Mouse (Mus musculus) urinary bladder, postnatal 14 days (tissue): ENCODE measurements around the gene Nfib.

Source experiments
- DNase-seq: peaks from one replicate; pipeline ENCODE4 v3.0.0; 2021; ENCODE audit warnings: low spot score

Gene Nfib

DNA sequence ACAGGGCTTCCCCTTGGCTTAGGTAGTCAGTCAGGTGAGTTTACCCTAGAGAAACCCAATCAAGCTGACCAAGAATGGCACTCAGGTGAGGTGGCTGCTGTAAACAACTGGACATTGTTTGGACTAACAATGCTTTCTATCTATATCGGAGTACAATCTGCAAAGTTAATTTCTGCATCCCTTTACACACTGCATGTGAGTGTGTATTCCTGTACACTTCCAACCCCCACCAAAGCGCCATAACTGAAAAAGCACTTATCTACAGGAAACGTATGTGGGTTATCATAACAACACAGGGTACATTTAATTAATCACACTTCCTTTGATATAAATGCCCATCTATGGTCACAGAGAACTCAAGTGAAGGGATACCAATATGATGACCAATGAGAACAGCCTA is 346.4 kb downstream of the Nfib start:
- no peak for DNase-seq

DNA sequence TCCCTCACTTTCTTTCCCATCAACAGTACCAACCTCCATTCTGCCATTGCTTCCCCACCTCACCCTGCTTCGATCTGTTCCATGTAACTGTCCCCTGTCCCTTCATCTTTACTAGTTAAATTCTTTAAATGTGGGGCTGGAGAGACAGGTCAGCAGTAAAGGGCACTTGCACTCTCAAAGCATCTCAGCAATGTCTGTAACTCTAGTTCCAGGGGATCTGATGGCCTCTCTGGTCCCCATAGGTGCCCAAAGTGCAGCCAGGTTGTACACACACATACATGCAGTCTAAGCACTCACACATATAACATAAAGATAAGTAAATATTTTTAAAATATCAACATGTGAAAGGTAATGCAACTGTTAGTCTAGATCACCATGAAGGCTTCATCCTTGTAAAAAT is 356.5 kb downstream of the Nfib start:
- DNase-seq, result no peak

DNA sequence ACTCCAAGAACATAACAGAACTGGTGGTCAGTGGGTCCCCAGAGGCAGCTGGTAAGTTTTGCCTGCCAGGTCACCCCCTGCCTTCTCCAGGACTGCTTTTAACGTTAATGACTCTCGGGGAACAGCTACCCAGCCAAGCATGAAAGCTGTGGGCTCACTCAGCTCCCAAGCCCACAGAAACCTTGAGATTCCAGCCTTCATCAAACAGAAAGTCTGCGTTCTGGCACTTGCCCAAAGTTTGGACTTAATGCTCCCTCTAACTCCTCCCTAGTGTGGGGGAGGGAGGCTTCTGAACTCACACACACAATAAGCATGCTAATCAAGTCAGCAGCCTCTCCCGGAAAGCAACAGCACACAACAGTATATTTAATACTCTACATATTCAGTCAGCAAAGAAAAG is 360.8 kb downstream of the Nfib start:
- peak; percentile 64 for DNase-seq

DNA sequence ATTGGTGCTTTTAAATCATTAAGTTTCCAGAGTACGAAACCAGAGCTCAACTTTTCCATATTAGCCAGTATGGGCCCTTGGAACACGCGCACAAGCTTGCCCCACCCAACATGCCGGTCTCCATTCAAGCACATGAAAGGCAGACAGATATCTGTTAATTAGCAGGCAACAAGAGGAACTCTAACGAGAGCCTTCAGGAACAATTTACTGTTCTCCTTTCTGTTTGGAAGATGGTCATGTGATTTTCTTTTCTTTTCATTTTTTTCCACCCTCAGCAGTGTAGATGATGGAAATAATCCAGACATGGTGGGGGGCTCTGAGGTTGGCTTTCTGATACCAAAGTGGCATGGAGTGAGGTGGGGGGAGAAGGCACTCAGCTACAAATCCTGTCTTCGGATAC is 361.3 kb downstream of the Nfib start:
- no peak for DNase-seq

DNA sequence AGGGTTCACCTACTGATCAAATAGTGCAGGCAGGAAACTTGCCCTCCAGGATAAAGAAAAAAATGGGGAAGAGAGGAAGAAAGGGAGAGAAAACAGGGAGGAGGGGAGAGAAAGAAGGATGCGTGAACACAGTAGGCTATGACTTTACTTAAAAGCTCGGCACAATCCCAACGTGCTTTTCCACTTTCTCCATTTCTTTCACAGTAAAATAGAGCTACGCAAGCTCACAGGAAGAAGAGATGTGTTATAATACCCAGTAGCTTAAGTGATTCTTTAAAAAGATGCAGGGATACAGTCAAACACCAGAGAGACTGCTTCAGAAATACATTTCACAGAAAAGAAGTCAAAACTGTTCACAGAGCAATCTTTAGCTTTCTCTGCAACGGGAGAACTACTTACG is 366.6 kb downstream of the Nfib start:
- DNase-seq, result no peak

DNA sequence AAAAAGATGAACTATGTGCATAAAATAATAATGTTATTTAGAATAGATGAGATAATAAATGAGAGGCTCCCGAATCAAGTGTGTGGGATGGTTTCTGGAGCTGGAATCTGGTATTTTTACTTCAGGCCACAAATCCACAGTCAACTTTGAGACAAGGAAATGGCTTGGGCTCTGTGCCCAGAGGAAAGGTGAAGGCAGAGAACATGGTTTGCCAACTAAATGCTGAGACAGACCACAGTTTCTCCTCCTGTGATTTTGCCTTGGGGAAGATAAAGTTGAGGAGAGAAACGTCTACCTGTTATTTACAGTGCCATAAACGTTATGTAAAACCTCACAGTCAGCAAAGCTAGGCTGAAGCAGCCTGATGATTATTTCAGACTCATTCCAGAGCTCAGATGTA is 367.1 kb downstream of the Nfib start:
- DNase-seq, result peak; percentile 28

DNA sequence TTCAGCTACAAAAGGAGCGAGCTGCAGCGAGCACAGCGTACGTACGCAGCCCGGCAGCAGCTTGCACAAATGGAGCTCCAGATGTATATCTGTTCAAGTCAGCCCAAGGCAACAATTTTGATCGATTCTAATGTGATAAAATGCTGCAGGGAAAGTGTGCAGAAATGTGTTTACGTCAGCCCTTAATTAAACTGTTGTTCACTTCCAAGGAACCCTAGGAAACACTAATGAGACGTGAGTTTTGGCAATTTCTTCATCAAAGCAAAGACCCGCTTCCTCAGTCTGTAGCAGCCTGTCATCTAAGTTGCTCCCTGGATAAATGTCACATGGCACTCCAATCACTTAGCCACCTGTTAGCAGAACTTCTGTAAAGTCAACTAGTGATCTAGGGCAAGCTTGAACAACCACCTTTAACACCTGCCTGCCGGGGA is 368.6 kb downstream of the Nfib start:
- DNase-seq, result no peak

DNA sequence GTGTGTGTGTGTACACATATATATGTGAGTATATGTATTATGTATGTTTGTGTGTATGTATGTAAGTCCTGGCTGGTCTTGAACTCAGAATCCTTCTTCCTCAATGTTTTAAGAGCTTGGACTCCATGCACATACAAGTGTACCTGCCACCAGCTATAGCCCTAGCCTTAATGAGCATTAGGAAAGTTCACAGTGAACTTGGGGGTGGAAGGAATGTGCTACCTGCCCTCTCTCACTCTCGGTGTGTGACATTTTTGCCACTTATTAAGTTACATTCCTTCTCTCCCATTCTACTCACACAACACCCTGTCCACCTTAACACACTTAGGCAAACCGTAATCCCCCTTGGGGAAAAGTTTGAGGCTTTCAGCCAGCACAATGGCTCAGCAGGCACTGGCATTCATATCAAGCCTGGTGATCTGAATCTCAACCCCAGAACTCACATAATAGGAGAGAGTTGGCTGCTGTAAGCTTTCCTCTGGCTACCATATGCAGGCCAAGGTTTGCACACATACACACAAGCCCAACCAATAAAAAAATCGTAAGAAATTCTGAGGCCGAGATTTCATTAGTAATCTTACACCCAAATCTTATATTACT is 370.2 kb downstream of the Nfib start:
- DNase-seq, result no peak

DNA sequence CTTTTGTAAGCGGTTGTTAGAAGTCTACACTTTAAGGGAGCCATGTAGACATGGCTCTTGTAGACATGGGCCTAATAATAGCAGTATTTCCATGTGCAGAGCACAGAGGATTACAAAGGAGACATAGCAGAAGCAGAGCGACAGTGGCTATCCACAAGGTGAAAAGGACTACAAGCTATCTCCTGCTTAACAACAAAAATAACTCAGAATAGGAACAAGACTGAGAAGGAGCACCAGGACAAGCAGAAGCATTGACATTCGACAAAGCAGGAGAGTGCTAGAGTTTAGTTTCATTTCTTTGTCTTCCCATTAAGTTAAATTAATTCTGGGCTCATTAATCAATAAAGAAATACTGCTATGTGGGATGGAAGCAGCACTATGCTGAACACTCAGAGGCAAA is 372.1 kb downstream of the Nfib start:
- DNase-seq, result no peak

DNA sequence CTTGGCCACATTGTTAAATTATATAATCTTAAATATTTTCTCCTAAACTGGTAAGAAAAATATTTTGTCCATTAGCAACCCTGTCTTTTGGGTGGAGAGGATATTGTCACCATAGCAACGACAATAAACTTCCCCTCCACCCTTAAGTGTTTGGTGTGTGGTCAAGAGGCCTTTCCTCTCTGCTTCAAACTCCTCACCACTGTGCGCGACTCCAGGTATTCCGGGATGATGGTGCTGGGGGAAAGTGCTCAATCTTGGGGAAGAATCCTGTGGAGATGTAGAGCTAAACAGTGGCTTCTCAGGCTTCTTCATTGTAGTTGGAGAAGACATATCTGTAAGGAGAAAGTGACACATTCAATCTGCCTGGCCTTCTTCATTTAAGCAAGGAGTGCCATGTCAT is 375.5 kb downstream of the Nfib start:
- no peak for DNase-seq

DNA sequence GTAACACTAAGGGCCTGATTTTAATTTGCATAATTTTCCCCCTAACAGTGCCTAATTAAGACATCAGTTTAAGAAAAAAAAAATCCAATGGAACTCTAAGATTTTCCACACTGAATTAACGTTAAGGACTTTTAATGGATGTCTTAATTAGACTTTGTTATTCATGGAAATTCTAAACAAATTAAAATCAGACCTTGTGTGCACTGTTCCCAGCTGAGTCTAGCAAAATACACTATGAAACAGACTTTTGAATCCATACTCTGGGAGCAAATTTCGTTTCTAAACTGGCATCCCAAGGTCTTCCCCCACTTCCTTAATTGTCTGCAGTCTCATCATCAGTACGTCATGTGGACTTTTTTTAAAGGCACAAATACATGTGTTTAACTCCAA is 379.4 kb downstream of the Nfib start:
- DNase-seq, result no peak

DNA sequence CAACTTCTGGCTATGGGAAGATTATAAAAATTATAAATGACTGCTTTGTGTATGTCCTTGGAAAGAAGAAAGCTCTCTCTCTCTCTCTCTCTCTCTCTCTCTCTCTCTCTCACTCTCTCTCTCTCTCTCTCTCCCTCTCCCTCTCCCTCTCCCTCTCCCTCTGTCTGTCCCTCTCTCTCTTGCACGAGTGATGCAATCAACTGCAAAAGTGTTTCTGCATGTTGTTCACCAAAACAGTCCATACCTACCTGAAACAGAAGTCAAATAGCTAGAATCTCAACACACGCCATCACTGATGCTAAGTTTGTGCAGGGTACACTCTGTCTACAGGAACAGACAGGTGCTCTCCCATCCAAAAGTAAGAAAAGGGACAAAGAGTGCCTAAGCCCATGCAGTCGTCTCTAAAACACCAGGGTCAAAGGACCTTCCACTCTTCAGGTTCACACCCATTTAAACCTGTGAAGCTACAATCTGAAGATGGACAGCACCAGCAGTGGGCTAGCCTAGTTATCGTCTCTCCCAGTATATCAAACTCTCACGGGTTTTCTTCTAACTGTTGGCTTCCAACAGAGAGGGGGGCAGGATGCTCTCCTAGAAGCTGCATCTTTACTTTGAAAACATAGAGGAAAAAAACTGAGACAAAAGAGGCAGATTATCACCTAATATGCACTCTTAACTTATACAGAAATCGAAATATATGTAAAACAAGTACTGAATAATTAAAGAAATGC is 380.0 kb downstream of the Nfib start:
- no peak for DNase-seq

DNA sequence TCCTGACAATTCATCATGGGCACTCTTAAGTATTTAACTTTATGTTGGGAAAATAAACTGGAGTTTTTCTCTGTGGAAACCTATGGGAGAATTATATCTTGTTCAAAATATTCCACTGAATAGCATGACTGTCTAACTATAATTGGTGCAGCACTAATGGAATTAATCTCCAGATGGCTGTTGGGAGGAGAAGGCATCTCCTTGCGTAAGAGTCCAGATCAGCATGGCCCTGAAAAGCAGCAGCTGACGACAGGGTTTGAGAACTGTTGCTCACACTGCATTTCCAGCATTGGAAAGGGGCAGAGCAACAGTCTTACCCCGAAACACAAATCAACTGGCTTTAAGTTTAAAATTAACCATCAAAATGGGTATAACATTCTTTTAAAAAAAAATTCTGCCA is 380.6 kb downstream of the Nfib start:
- no peak for DNase-seq

DNA sequence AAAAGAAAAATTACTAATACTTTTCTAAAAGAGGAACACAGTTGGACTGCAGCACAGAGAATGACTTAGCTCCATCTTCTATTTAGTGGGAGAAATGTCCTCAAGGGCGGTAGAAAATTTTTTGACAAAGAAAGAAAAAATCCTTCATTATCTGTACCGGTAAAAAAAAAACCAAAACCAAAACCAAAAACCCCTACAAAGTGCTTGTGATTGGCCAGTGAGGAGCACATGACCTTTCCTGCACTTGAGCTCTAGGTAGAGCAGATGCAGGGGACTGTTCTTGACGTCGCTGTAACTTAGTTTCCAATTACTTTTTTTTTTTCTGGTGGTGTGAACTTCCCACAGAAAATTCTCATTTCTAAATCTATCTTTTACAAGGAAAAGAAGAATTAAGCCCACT is 384.5 kb downstream of the Nfib start:
- DNase-seq, result no peak

DNA sequence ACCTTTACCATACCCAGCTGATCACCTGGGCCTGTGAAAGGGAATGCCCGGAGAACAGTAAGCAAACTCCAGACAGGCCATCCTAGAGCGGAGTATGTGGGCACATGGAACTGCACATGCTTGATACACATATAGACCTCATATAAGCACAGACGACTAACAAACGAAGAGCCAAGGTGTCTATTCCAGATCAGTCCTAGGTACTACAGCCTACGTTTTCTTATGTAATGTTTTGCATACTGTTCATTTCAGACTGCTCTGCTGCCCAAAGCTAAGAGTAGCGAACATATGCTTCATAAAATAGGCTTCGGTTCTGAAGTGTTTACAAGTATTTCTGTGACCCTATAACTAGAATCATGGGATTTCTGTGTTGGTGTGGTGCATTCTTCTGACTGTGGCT is 386.2 kb downstream of the Nfib start:
- DNase-seq, result no peak

DNA sequence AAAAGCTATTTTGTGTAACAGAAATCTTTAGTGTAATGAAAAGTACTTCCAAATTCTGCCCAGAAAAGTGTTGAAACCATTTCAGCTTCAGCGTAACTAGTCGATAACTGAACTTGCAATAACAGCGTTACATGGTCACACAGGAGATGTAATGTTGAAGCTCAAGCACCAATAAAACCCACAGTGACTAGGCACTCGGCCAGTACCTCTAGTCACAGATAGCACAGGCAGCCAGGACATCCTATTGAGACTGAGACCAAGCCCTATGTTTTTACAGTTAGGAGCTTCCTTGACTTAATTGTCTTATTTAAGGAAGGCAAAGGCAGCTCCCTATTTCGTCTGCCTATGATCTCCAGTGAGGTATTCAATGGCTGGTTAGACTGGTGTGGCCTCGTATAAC is 389.4 kb downstream of the Nfib start:
- DNase-seq, result no peak

DNA sequence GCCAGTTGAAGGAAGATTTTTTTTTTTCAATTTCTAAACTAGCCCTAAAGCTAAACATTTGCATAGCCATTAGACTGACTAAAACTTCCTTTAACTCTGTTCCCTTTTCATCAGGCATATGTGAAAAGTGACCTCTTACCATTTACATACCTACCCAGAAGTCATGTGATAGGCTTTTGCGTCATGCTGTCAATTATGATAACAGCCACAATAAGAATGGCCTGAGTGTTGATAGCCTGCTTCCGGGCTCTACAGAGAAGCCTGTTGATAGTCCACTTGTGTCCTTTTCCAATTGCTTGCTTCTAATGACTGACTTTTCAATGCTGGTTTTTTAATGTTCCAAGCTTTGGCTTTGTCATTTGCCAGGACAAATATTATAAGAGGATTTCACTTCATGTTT is 389.8 kb downstream of the Nfib start:
- no peak for DNase-seq

DNA sequence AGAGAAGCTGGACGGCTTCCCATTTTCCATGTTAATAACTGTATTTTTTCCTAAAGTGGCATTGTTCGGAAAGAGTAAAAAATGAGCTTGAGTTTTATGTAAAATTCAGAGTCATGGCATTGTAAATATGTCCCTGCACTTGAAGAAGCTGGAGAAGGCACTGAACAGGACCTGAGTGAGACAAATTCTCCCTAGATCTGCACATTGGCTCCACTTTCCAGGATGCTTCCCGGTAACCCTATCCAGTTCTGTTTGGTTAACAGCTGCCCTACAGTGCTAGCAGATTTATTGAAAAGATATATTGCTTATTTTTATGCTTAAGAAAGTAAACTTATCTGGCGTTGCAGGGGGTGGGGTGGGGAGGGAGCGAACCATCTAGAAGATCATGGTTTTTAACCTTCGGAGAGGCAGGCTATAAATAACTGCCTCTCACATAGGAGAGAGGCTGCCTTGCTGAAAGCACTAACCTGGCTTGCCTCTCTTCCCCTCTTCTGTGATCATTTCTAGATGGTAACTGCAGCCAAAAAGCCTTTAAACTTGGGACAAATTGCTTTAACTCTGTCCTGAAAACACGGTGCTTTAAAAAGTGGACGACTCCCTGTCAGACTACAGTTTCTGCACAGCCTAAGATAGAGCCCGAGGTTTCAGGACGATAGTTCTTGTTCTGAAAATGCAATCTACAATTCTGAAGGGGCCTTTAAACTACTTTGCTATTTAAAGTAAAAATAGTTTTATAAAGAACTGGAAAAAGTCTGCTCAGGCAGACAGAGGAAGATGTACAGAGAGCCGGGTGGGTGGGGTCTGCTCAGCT is 394.4 kb downstream of the Nfib start:
- no peak for DNase-seq

DNA sequence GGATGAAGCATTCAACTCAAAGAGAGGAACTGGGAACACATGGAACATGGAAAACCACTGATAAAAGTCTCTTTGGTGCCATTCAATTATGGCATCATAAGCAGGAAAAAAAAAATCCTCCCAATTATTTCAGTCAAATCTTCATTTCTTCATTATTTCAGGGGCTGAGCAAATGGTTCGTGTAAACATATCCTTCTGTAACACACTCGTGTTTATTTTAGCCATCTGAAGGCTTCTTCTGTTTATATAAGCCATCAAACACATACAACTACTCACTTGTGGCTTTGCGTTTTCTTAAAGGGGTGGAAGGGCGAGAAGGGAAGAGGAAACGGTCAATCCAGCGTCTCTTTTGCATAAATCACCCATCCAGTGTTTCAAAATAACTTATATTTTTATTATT is 399.5 kb downstream of the Nfib start:
- no peak for DNase-seq

DNA sequence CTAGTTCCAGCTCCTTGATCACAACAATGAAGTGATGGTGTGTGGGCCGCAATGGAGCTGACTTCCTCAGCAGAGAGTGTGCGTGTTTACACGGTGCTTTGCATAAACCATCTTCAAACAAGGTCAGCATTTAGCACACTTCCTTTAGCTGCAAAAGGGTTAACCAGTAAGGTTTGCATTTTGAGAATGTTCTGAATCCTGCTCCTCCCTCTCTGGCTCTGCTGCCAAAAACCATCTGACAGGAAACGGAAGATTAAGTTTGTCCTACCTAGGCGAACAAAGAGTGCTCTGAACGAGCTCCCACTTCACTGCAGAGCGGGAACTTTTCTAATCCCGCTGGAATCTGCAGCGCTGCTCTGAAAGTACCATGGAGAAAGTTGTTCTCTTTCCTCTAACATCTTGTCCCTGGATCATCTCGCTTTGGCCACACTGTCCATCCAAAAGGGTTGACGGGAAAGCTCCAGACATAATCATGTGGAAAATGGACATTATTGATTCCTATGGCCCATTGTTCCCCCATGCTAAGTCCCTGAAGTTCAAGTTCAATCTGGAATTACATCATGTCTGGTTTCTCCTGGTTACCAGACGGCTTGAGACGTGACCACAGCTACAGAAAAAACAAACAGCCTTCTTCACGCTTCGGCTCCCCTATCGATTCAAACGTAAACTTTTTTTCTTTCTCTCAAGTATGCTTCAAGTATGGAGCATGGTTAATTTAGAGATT is 401.2 kb downstream of the Nfib start:
- DNase-seq, result peak; percentile 54

DNA sequence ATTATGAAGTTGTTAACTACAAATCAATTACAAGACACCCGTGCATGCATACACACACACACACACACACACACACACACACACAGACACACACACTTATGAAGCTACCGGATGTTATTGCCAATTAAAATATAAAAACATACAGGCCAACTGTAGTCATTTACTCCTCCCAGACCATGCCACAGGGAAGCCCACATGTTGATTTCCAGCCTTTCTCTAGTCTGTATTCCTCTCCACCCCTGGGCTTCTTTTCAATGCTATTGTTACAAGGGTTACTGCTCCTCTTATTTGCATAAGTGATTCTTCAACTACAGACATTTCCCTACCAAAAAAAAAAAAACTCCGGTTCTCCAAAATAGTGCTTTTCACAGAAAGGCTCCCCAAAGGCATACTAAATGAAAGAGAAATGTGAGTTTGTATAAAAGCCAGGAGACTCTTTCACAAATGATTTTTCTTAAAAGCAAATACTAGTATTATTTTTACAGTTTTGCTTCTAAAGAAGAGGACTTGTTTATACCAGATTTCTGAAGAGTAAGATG is 402.1 kb downstream of the Nfib start:
- no peak for DNase-seq

DNA sequence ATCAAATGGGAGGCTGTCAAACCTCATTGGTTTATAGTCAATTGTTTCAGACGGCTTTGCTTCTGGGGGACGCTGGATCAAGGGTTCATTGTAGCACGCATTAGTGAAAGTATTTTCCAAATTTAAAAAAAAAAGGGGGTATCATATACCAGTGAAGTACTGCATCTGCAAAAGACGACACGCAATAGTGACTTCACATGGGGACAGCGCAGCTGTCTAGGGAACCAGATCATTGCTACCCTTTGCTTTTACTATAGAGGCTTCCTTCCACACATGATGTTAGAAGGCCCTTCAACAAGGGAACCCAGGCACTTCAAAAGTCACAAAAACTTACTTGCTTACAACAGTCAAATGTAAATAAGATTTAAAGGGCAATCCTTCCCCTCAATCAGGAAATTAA is 402.6 kb downstream of the Nfib start:
- no peak for DNase-seq
